Mouse (Mus musculus) ES-Bruce4 (cell line): ENCODE data around the gene 0610040J01Rik.

Experiments used
- CTCF ChIP-seq: IDR thresholded peaks from one replicate; pipeline ENCODE4 v1.8.1; 2011; ENCODE audit warnings: low read depth, low read length
- EP300 ChIP-seq: IDR thresholded peaks from 2 replicates; pipeline ENCODE4 v1.6.1; 2011; ENCODE audit warnings: low read depth, low read length; ENCODE audit not compliant: insufficient read depth
- POLR2A ChIP-seq: IDR thresholded peaks from one replicate; pipeline ENCODE4 v1.8.1; 2011; ENCODE audit warnings: low read length; ENCODE audit not compliant: insufficient read depth

- TF ChIP-seq POLR2A = no peak
- TF ChIP-seq EP300 = no peak
- TF ChIP-seq CTCF = no peak
Observed at GRCm38 (mm10) chr5:63891241-63891640, 79.1 kb downstream of the 0610040J01Rik start.
